Mouse (Mus musculus) granulocyte monocyte progenitor cell, adult 5-6 weeks (primary cell): ENCODE measurements around the gene Pde6d. TPM values are rescaled to one million over a fixed set of nuclear protein-coding genes. Genes with fewer than 3 reads are reported as not detected.

ENCODE experiments used
- ATAC-seq: replicated peaks from 2 replicates; pipeline ENCODE4 v1.8.0; 2016; ENCODE audit warnings: mild to moderate bottlenecking, moderate TSS enrichment, inconsistent platforms; ENCODE audit not compliant: poor library complexity, severe bottlenecking
- total RNA-seq, 2 experiments: library from RNA; stranded (forward) in 1 of 2; stranded (reverse) in 1 of 2; fragments of 200-712, 200-1000 nt in 1 of 2; fragments of >200 nt in 1 of 2; fragmentation: Nextera tagmentation in 1 of 2; gene quantifications; 2 replicates each; pipeline ENCODE4 v1.2.3; 2014 to 2017

Pde6d gene
- total RNA-seq, 2 experiments from 2014 or later: 32.0 to 68.0 TPM

DNA sequence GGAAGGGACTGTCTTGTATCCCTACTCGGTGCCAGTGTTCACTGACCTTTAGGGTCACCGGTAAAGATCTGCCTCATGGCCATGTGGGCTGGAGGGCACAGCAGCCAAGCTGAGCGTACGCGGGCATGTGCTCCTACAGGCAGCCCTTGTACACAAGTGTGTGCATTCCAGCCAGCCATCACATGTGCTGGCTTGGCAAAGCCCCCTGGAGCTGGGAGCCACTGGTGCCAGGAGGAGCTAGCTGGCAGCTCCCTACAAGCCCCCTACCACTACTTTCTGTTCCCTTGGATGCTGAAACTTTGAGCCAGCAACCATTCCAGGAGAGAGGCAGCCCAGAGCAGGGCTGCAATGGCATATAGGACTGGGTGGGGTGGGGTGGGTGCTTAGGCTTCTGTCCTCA, 76.0 kb downstream of the Pde6d start:
- ATAC-seq: no peak

DNA sequence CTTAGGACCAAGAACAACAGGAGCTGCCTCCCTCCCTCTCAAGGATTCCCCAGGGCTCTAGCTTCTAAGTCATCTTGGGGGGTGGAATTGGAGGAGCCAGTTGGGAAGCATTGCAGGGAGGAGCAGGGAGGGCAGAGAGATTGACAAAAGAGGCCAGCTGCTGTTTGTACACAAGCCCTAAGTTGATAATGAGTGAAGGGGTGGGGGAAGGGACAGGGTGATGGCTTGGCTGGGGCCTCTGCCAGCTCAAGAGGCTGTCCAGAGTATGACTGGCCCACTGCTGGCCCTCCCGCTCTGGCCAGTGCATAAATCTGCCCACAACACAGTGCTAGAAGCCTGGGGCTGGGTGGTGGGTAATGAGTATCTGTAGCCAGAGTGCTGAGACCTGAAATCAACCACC, 77.0 kb downstream of the Pde6d start:
- no peak for ATAC-seq

DNA sequence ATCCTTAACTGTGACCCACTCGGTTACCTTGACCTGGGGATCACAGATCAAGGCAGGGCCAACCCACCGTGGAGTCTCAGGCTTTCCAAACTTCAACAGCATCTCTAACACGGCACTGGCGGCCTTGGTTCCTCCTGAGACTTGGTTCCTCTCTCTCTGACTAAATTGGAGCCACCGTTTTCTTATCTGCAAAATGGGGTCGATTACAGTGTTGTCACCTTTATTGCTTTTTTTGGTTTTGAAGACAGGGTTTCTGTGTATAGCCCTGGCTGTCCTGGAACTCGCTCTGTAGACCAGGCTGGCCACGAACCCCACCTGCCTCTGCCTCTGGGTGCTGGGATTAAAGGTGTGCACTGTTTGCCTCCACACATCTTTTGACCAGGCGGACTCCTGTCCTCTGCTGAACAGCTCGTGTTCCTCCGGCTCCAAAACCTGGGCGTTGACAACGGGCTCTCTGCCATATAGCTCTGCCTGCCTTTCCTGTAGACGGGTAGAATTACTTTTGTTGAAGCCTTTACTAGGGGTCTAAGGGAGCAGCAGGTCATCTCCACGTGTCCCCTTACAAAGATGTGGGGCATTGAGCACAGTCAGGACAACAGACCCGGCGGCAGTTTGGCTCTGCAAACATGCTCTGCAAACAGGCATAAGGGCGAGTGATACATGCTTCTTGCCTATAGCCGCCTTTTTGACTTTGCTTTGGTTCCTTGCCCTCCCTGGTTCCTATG, 77.6 kb downstream of the Pde6d start:
- no peak for ATAC-seq

DNA sequence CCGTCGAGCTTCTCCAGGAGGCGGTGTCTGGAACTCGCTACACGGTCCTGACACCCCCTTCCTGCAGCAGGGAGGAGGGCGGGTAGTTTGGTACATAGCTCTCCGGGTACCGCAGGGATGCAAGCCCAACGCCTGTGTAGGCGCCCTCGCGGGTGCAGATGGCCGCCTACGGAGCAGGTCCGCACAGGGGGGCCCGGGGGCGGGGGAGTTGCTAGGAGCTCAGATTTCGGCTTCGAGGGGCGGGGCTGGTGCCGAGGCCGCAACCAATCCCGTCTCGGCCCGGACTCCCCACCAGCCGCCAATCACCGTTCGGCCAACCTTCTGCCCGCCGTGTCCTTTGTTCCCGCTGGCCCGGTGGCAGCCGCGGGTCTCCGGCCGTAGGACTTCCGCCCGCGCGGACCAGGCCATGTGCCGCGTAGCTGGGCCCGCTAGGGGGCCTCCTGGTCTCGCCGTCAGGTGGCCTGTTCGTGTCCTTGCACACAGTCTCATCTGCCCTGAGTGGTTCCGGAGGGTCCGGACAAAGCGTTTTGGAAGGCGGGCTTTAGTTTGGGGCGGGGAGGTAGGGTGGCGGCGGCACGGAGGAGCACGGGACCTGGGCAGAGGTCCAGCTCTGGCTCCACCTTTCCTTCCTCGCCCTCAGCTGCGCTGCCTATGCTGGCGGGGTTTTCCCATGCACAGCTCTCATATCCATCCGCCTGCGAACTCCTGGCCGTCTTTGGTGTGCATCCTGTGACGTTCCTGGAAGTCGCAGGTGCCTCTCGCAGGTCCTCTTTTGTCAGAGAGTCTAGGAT, 78.3 kb downstream of the Pde6d start:
- peak; percentile 65 for ATAC-seq

DNA sequence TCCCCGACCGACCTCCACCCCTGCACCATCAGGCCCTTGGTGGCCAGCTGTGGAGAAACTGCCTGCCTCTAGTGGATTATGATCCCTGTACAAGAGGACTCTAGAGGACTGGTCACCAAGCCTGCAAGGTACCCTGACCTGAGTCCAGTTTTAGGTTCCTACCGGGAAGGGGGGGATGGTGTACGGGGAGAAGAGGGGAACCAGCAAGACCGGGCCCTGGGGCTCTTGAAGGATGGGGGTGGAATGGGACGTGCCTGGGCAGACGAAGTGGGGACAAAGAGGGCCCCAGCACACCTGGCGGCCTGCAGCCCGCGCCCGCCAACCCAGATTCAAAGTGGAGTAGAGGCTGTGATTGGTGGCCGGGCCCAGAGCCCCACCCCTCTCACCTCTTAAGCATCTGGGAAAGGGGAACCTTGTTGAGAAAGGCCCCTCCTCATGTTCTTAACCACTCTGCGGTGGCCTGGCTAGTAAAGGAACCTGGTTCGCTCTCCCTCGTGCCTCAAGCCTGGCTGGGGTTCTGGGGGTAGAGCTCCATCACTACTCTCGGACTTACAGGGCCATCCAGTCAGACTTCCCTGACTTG, 79.2 kb downstream of the Pde6d start:
- peak; percentile 46 for ATAC-seq

DNA sequence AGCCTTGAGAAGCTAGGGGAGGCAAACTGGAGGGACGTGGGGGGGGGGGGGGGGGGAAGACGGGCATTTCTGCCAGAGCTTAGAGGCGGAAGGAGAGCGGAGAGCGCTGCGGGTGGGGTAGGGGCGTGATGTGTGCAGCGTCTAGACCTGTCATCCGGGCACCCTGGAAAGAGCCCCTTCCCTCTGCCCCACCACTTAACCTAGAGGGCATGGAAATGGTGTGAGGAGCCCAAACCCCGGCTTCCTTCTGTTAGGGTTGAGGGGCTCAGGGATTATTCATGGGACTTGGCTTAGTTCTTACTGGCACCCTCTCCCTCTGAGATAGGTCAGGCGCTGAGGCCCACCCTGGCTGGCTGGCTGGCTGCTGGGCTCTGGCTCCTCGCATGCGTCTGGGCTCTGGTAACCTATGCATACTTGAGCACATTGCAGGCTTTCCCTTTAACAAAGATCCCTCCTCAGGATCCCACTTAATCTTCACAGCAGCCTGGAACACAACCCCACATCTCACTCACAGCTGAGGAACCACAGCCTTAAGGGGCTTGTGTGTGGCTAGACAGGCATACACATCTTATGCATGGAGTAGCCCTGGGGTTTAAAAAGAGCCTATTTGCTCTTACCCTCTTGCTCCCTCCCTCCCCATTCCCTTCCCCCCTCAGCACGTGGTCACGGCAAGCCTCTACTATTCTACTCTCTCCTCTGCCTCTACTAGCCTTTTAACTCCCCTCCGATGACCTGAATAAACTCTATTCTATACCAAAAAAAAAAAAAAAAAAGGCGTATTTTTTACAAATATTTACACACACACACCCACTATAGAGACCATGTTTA, 80.0 kb downstream of the Pde6d start:
- no peak for ATAC-seq

DNA sequence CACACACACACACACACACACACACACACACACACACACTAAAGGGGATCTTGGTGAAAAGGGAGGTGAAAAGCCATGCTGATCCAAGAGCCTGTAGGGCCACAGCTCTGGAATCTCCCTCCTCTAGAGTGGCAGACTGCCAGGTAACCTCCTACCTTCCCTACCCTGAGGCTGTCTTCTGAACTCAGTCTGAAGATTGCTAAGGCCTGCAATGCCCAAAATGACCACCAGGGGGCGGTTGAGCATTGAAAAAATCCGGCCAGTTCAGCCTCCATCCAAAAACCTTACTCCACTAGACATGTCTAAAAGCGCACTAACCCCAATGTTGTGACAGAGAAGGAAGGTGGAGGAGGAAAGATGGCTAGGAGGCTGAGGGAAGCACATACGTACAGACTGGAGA, 80.9 kb downstream of the Pde6d start:
- peak; percentile 16 for ATAC-seq

DNA sequence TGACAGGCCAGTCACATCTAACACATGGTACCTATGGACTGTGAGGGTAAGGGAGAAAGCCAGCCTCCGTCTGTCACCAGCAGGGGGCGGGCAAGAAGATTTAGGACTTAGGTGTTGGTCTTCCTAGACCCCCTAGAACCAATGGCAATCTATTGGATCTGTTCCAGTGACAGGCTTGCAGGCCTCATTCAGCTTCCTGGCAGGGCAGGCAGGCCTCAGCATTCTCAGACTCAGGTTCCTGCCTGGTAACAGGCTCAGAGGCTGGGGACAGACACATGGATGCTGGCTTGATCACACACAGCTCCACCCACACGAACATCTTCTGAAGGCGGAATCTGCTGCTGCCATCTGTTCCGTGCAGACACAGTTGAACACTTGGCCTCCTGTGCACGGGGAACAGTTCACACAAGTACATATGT, 81.3 kb downstream of the Pde6d start:
- ATAC-seq: no peak

DNA sequence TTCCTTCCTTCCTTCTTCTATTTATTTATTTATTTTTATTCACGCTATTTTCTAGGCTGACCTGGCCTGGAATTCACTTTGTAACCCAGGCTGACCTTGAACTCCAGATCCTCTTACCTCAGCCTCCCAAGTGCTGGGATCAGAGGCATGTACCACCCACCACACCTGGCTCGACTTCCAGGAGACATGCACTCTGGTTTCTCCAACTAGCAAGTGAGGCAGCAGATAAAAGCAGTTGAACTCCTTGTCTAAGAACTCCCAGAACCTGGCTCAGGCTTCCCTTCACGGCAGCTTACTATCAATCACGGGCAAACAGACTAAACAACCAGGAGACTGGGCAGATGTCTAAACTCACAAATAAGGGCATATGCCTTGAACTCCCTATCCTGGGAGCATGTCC, 81.7 kb downstream of the Pde6d start:
- no peak for ATAC-seq

DNA sequence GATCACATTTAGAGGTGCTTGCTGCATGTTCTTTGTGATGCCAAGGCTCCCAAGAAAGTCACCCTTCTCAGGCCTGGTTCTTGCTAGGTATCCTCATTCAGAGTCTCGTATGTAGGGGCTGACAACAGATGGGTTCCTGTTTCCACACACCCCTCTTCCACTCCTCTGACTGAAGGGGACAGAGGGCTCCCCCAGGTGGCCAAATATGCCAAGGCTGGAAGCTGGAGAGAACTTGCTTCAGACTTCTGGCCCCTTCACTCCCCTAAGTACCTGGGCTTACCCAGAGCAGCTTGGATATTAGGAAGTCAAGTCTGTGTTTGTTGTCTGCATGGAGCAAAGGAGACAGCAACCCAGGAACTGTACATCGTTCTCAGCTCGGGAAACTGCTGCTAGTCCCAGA, 82.5 kb downstream of the Pde6d start:
- peak; percentile 27 for ATAC-seq

DNA sequence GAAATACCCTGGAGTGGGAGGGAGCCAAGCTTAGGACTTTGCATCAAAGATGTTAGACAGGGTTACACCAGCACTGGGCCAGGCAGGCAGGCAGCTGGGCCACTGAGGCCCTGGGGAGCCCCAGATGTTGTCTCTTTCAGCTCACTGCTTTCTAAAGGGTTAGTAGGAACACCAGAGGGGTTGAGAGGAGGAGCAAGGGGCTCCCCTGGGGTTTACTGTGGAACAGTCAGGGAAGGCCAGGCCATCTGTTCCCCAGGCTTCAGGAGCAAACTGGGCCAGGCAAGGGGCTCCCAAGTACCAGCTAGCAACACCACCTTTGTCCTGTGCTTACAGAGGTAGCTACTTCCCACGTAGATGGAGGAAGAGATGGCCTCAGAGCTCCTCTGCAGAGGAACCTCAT, 83.8 kb downstream of the Pde6d start:
- no peak for ATAC-seq

DNA sequence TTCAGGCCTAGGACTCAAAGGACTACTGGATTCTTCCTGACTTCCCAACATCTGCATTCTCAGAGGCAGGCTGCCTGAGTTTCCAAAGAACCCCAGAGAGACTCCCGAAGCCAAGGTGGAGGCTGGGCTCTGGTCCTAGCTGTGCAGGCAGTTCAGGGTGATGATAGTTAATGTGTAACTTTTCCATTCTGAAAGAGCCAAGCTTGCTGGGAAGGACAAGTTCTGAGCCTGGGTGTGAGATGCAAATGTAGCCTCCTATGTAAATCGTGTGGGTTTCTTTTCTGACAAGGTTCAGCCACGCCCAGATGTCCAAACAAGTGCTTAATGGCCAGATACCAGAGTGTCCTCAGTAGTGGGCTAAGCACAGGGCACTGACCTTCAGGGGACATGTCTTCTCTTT, 84.4 kb downstream of the Pde6d start:
- no peak for ATAC-seq

DNA sequence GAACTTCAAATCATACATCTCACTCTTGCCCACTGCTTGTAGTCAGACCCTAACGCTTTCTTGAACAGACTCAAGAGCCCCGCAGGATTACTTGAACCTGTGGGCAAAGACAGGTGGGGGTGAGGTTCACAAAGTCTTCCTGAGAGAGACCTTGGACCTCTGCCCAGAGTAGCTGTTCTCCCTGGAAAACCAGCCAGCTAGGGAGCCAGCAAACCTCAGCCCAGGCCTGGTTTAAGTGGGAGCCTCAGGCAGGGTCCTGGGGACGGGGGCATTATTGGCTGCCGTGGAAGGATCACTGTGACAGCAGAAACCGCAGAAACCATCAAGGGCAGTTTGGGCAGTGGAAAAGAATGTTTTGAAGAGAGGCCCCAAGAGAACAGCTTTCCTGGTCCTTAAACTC, 85.1 kb downstream of the Pde6d start:
- no peak for ATAC-seq

DNA sequence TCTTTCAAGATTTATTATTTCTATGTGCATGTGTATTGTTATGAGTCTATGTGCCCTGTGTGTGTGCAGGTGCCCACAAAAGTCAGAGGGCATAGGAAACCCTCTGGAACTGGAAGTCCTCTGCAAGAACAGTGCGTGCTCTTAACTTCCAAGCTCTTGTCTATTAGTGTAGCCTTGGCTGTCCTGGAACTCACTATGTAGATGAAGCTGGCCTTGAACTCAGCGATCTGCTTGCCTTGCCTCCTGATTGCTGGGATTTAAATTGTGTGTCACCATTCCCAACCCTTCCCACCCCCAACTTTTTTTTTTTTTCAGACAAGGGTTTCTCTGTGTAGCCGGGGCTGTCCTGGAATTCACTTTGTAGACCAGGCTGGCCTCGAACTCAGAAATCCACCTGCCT, 86.1 kb downstream of the Pde6d start:
- ATAC-seq: no peak

DNA sequence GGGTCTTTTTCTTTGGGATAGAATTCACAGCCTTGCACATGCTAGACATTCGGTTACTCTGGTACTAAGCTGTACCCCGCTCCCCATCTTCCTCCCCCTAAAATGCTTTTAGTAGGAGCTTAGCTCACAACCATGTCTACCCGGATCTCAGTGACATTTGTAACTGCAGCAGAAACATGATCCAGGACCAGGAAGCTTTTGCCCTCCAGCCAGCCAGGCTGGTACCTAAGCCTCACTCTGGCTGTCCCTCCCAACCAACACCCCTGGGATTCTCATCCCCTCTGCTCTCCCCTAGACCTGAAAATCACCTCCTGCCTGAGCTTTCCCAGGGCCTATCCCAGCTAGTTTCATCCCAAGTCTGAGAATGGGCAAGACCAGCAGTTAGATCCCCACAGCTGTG, 88.6 kb downstream of the Pde6d start:
- ATAC-seq: no peak

Other genes starting within 250 kb of the Pde6d start
- gene Ncl, start 223.2 kb downstream of the Pde6d start, total RNA-seq (2014; fragmentation: Nextera tagmentation): 715 and 728 TPM in 2 replicates
- gene Ncl, start 223.2 kb downstream of the Pde6d start, total RNA-seq (2017): 917 and 958 TPM in 2 replicates
- not detected in 2 replicates for gene Nmur1, start 156.4 kb downstream of the Pde6d start, total RNA-seq (2014; fragmentation: Nextera tagmentation)
- not detected in 2 replicates for gene Nmur1, start 156.4 kb downstream of the Pde6d start, total RNA-seq (2017)
- not detected in 2 replicates for gene Tex44, start 156.3 kb downstream of the Pde6d start, total RNA-seq (2014; fragmentation: Nextera tagmentation)
- not detected in 2 replicates for gene Tex44, start 156.3 kb downstream of the Pde6d start, total RNA-seq (2017)
- 3,814 and 3,953 TPM in 2 replicates for gene Ptma, start 55.9 kb downstream of the Pde6d start, total RNA-seq (2014; fragmentation: Nextera tagmentation)
- 7,771 and 8,789 TPM in 2 replicates for gene Ptma, start 55.9 kb downstream of the Pde6d start, total RNA-seq (2017)
- 22.1 and 29.3 TPM in 2 replicates for gene Cops7b, start 275 bp upstream of the Pde6d start, total RNA-seq (2014; fragmentation: Nextera tagmentation)
- 19.9 and 24.2 TPM in 2 replicates for gene Cops7b, start 275 bp upstream of the Pde6d start, total RNA-seq (2017)
- not detected in 2 replicates for gene Nppc, start 87.9 kb upstream of the Pde6d start, total RNA-seq (2014; fragmentation: Nextera tagmentation)
- not detected in 2 replicates for gene Nppc, start 87.9 kb upstream of the Pde6d start, total RNA-seq (2017)
- 21.3 and 22.9 TPM in 2 replicates for gene Dis3l2, start 121.2 kb upstream of the Pde6d start, total RNA-seq (2014; fragmentation: Nextera tagmentation)
- 14.3 and 14.9 TPM in 2 replicates for gene Dis3l2, start 121.2 kb upstream of the Pde6d start, total RNA-seq (2017)